ENCODE assay signal across 16 mouse cellular contexts in the genomic region with DNA sequence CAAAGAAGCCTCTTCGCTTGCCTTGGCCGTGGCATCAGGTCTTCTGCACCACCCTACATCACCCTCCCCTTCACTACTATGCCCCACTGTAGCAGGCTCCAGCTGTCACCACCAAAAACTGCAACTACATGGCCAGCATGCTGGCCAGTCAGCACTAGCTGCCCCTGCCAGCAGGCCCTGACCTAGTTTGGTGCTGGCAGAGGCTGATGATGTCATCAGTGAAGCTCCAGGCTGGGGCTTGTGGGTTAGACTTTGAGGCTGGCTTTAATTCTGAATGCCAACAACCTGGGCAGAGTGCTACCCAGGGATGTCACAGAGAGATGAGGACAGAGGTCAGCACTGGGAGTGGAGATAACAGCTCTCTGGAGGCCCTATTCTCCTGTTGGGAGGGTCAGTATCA. TPM values are rescaled to one million over a fixed set of nuclear protein-coding genes. Genes with fewer than 3 reads are reported as not detected.
DNase-seq lines count a peak whose midpoint lies in the region; ATAC-seq and TF ChIP-seq lines count a peak whose summit lies in the region.
"Had no signal": no experiment of that assay in that cellular context is flagged by ENCODE, and none has a peak within 500 bp of the region (broad histone marks: within the 10 kb centered on the region; RNA-seq: fewer than 3 reads in every experiment).

No protein-coding gene starts in this region.

- peaks cover 11% of the 10 kb centered on the region for H3K4me1 ChIP-seq in cerebellum, adult 2 months (ENCODE audit: control insufficient read depth, insufficient read depth, low read length)
- H3K4me1 ChIP-seq in midbrain, embryonic 15.5 days, result no peaks in the 10 kb centered on the region

- TF ChIP-seq POLR2A in cerebellum, adult 2 months (IDR thresholded peaks at IDR 0.05; ENCODE audit: borderline replicate concordance, insufficient read depth, low read length), result no peak

- intact Hi-C loops in left cerebral cortex, postnatal 4 days (cut with DNase I), result no loop called here

- H3K4me2 ChIP-seq in midbrain, embryonic 15.5 days, result no peak overlapping the region
- H3K4me2 ChIP-seq: hindbrain, embryonic 13.5 days; midbrain, embryonic 11.5 days had no signal

- no peaks in the 10 kb centered on the region for H3K27me3 ChIP-seq in cerebellum, adult 2 months (ENCODE audit: control insufficient read depth, insufficient read depth, low read length)
- H3K27me3 ChIP-seq in midbrain, embryonic 15.5 days (replicated peaks), result no peaks in the 10 kb centered on the region

- H3K27ac ChIP-seq in cerebellum, adult 2 months (ENCODE audit: insufficient read depth, low read length), result no peak overlapping the region
- H3K27ac ChIP-seq in midbrain, embryonic 15.5 days, result no peak overlapping the region
- H3K27ac ChIP-seq: hindbrain, embryonic 13.5 days had no signal

- H3K9ac ChIP-seq in midbrain, embryonic 15.5 days, result no peak overlapping the region
- H3K9ac ChIP-seq: hindbrain, embryonic 13.5 days had no signal

- no peaks in the 10 kb centered on the region for H3K9me3 ChIP-seq in midbrain, embryonic 15.5 days
- H3K9me3 ChIP-seq: hindbrain, embryonic 13.5 days had no signal

- 53% methylated on average over 2 of the region's 2 CpGs for WGBS in cerebellum, adult 2 months
- 83% methylated on average over 2 of the region's 2 CpGs for WGBS in midbrain, embryonic 15.5 days

- H3K36me3 ChIP-seq in midbrain, embryonic 15.5 days (replicated peaks), result no peaks in the 10 kb centered on the region
- H3K36me3 ChIP-seq: hindbrain, embryonic 13.5 days had no signal

- DNase-seq in left cerebral cortex, postnatal 4 days, result peak; percentile 20
- DNase-seq in left cerebral cortex, adult 11 months (ENCODE audit: low spot score), result no peak
- peak; percentile 64 for DNase-seq in adrenal gland, postnatal 10 days
- peak; percentile 60 to 77 for DNase-seq in cerebellum, adult 2 months
- DNase-seq in retina, embryonic 14.5 days (ENCODE audit: low spot score), result peak; percentile 54
- DNase-seq in kidney, postnatal 14 days, result no peak
- DNase-seq: embryo, embryonic 11 days; kidney, postnatal 10 days; liver; lung, postnatal 10 days; spleen, adult 18-20 months; thymus, postnatal 4 days had no signal

- TF ChIP-seq CTCF in cerebellum, adult 2 months (IDR thresholded peaks at IDR 0.05; ENCODE audit: borderline replicate concordance, insufficient read depth, low read depth, low read length), result no peak

- no peak overlapping the region for H3K4me3 ChIP-seq in cerebellum, adult 2 months (replicated peaks; ENCODE audit: insufficient read depth, low read depth, low read length)
- no peak overlapping the region for H3K4me3 ChIP-seq in midbrain, embryonic 15.5 days
- H3K4me3 ChIP-seq: erythroblast, embryonic 14.5 days; hindbrain, embryonic 13.5 days had no signal

- ATAC-seq in midbrain, embryonic 15.5 days (replicated peaks), result no peak

RNA-seq across cellular contexts. Expression of a gene that starts 35.1 kb away (rescaled TPM):
- 10 to 100 TPM; 87.7 to 95.8 TPM for total RNA-seq in left cerebral cortex, postnatal 4 days (2021)
- total RNA-seq in adrenal gland, postnatal 10 days (2021), result 10 to 100 TPM; 18.2 to 21.7 TPM
- 27.3 and 28.9 TPM in 2 replicates for polyA plus RNA-seq in cerebellum, adult 2 months (2012; rRNA removed)
- 14.7 and 15.9 TPM in 2 replicates for polyA plus RNA-seq in midbrain, embryonic 15.5 days (2015; fragmentation: Nextera tagmentation; extraction: Ambion mirVana)

Comparison
In these comparisons a context has a peak if more than half of its experiments do, and no peak if none do; other contexts are left out.
1. DNase-seq: peak in left cerebral cortex, postnatal 4 days (single experiment), adrenal gland, postnatal 10 days (single experiment), cerebellum, adult 2 months (2 of 2) and retina, embryonic 14.5 days (single experiment); none in left cerebral cortex, adult 11 months (single experiment) and kidney, postnatal 14 days (single experiment).